Mouse (Mus musculus): ENCODE results near the gene Nudcd3. TPM values are rescaled to one million over a fixed set of nuclear protein-coding genes. Genes with fewer than 3 reads are reported as not detected.
"Not testable (repeated sequence)": the region's sequence is repeated elsewhere in the genome, so short reads cannot be mapped to it uniquely, and the experiment has no call there.

The Nudcd3 gene
- total RNA-seq, 4 experiments from 2014 or later: 64.5 to 75.3 (median 71.5) TPM

- no peak for DNase-seq (ENCODE audit: low spot score)
Observed at GRCm38 (mm10) chr11:6123605-6124120, 76.6 kb downstream of the Nudcd3 start.

GRCm38 (mm10) chr11:6122631-6123030 is 77.6 kb downstream of the Nudcd3 start:
- DNase-seq (ENCODE audit: low spot score): no peak

DNA sequence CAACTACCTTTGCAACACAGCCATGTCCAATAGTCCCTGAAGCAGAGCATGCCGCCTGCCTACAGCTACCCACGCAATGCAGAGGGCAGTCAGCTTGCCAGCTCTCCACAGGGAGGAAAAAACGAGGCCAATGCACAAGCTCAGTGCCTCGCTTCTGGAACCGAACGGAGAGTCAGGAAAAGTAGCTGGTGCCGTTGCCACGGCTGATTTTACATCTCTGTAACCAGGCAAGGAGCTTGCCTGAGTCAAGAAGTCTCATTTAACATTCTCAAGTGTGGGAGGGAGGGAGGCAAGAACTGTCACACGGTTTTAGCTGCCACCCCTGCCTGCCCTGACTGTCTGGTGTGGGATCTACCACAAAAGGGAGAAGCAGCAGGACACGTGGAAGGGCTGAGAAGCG is 79.6 kb downstream of the Nudcd3 start:
- no peak for DNase-seq (ENCODE audit: low spot score)

GRCm38 (mm10) chr11:6120001-6120400 is 80.2 kb downstream of the Nudcd3 start:
- DNase-seq (ENCODE audit: low spot score): no peak

DNA sequence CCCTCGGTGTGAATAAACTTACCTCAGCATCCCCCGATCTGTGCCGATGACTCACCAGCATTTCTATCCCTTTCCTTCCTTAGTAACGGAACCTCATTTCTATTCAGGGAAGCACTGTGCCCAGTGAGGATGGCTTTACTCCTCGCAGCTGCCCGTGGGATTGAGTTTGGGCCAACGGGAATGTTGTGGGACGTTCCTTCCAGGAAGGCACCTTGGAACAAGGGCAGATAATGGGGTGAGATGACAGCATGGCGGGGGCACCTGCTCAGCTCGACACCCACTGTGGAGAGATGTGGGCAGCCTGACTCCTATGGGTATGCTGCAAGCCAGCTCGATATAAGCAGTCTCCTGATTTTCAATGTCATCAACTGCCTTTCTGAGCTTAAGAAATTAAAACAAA is 80.9 kb downstream of the Nudcd3 start:
- DNase-seq (ENCODE audit: low spot score): no peak

DNA sequence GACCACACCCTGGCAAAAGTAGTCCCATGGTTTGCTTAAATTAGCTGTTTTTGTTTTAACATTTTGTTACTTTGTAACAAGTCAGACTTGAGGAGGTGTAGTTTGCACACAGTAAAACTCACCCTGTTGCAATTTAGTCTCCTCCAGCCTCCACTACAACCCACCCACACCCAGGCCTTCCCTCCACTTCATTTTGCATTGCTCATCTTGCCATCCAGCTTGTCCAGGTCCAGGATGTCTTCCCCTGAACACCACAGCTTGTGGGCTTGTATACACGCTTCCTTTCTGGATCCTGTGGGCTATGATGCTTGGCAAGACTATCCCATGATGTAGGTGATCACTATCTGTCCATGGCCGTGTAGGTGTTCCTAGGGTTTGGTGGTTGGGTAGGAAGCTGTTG is 82.3 kb downstream of the Nudcd3 start:
- no peak for DNase-seq (ENCODE audit: low spot score)

DNA sequence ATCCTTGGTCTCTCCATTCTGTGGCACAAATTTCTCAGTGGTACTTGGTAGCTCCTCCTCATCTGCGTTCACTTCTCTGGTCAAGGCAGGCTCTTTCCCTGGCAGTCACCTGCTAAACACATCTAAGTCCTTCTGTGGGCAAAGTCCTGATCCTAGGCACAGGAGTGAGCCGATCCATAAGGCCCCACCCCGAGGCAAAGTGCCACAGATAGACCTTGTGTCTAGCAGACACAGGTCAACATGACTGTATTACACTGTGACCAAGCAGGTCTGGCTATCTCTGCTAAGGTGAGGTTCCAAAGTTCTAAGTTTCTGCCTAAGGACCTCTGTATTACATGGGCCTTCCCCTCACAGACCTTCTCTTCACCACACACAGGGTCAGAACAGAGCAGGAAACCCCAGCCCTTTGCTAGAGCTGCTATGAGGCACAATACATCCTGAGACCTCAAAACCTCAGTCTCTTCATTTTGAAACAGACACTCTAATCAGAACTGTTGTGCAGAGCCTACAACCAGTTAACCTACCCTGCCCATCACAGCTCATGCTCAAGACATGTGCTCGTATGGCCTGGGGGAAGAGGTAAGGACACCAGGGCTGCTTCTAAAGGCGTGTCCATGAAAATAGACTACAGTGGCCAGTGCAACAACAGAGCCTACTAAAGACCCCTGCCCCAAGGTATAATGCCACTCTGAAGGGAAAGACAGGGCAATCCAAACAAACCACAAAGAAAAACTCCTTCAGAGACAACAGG is 88.3 kb downstream of the Nudcd3 start:
- DNase-seq (ENCODE audit: low spot score): no peak

DNA sequence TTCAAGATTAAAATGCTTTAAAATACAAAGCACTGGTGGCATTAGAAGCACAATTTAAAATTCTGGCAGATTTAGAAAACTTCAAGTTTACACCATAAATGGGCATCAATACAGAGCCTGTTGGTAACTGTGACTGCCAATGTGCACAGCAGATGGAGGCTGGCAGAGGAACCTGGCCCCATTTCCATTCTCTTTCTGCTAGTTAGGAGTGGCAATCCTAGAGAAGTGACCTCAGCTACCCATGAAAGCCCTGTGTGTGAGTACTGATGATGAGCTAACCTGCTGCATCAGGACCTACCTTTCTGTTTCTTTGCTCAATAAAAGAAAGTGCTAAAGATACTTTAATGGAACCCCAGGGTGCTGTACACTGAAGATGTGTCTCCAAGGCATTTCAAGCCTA is 90.2 kb downstream of the Nudcd3 start:
- no peak for DNase-seq (ENCODE audit: low spot score)

- no peak for DNase-seq (ENCODE audit: low spot score)
Observed at GRCm38 (mm10) chr11:6108296-6108695, 91.9 kb downstream of the Nudcd3 start.

DNA sequence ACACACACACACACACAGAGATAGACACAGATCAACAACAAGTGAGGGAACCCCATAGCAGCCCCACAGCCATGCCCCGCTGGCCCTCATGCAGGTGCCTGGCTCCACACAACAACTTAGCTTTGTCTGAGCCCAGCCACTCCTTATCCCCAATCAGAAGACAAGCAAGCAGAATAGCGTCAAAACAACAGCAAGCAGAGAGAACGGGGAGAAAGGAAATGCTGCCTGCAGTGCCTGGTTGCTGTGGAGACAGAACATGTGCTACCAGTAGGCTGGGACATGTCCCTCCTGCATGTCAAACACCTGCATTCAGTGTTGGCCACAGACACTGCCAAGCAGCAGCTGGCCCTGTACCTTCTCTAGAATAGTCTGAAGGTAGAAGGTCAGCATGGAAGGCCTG is 92.5 kb downstream of the Nudcd3 start:
- no peak for DNase-seq (ENCODE audit: low spot score)

- DNase-seq (ENCODE audit: low spot score): no peak
Observed at GRCm38 (mm10) chr11:6104734-6105133, 95.5 kb downstream of the Nudcd3 start.

DNA sequence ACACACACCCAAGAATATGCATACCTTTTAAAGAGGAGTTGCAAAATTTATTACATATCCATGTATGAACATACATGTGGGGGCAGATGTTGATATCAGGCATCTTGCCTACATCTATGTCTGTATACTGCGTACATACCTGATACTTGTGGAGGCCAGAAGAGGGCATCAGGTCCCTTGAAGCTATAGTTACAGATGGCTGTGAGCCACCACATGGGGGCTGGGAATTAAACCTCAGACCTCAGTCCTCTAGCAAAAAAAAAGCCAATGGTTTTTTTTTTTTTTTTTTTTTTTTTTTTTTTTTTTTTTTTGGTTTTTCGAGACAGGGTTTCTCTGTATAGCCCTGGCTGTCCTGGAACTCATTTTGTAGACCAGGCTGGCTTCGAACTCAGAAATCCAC is 103.6 kb downstream of the Nudcd3 start:
- not testable (repeated sequence) for DNase-seq (ENCODE audit: low spot score)

- DNase-seq (ENCODE audit: low spot score): no peak
Observed at GRCm38 (mm10) chr11:6086991-6087390, 113.2 kb downstream of the Nudcd3 start.

GRCm38 (mm10) chr11:6078737-6079136 is 121.5 kb downstream of the Nudcd3 start:
- no peak for DNase-seq (ENCODE audit: low spot score)

DNA sequence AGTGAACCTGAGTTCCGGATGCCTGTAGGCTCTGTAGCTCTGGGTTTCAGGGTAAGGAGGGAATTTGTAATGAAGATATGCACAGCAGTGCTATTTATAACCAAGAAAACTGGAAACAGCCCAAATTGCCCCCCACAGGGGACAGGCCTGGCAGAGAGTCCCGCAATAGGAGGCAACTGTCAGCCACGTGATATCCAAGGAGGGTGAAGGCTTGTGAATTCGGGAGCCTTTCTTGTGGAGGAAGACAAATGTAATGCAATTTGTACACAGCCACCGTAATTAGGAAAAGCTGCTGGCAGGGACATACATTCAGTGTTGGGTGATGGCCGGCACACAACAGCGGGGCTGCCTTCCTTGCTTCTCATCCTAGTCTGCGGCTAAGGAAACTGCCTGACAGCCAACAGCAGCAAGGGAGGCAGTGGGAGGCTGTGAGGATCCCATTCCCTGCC is 124.6 kb downstream of the Nudcd3 start:
- DNase-seq (ENCODE audit: low spot score): no peak

GRCm38 (mm10) chr11:6068181-6068957 is 131.8 kb downstream of the Nudcd3 start:
- DNase-seq (ENCODE audit: low spot score): no peak

DNA sequence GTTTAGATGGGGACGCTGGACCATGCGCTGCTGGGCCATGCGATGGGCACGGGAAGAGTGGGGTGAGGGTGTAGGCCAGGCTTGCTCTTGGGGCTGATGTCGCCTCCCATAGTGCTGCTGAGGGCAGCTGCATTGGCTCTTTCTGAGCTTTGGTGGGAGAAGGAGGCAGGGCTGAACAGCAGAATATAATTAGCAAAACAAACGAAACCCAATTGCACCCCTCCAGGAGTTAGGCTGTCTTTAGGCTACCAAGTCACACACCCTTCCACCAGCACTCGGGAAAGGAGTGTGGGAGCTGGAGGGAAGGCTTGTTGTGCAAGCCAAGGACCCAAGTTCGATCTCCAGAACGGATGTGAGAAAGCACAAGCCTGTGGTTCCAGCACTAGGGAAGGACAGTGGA is 133.1 kb downstream of the Nudcd3 start:
- DNase-seq (ENCODE audit: low spot score): no peak

- no peak for DNase-seq (ENCODE audit: low spot score)
Observed at GRCm38 (mm10) chr11:6066176-6066575, 134.0 kb downstream of the Nudcd3 start, which contains the start of gene Camk2b. Gene Camk2b (minus strand): TSS chr11:6066362.

DNA sequence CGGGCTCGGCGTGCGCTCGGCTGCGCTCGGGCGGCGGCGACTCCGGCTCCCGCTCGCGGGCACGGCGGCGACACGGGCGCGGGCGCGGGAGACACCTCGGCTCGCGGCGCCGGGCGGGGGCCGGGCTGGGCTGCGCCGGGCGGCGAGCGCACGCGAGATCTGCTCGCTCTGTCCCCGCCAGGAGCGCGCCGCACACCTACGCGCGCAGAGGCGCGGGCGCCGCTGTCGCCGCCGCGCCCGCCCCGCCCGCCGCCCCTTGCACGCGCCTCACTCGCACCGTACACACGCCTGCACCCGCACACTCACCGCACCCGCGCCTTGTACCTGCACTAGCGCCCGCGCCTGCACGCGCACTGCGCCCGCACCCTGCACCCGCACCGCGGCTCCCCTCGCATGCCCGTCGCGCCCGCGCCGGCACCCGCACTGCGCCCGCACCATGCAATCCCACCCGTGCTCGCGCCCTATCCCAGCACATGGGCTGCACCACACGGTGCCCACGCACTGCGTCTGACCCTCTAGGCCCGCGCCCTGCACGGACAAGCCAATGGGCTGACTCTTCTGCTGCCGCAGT is 134.6 kb downstream of the Nudcd3 start:
- no peak for DNase-seq (ENCODE audit: low spot score)

GRCm38 (mm10) chr11:6065046-6065521 is 135.1 kb downstream of the Nudcd3 start:
- DNase-seq (ENCODE audit: low spot score): no peak

DNA sequence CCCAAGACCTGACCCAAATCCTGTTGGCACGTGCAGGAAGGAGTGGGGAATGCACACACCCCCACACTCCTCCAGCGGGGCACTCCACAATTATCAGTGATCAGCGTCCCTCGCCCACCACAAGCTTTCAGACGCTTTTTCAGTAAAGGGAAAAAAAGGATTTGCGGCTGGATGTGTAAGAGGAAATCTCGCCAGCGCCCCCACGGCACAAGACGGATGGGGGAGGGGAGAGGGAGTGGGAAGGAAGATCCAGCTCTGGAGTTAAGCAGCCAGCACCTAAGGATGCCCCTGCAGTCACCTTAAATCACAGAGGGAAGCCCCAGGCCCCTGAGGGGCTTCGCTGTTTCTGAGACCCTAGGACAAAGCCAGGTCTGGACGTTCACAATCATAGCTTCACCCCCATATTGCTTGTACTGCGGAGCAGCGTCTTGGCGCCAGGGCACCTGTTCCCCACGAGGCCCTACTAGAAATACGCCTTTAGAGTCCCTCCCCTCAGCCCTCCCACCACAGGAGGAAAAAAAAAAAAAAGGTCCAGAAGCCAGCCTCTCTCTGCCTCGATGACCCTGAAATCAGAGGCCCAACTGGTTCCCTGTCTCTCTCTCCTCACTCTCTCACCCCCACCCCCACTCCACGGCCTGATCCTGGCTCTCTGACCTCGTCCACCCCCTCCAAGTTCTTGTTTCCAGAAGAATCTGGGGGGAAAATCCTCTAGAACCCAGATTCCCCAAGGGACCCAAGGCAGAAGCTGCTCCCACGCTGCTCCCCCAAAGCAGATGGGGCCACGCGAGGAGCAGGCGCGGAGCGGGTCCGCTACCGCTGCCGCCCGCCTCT is 135.8 kb downstream of the Nudcd3 start:
- DNase-seq (ENCODE audit: low spot score): no peak
